Comparison of ENCODE assay signal across 18 mouse cellular contexts in genomic region chr19:60740560-60740959, GRCm38 (mm10).
"Had no signal": no experiment of that assay in that cellular context is flagged by ENCODE, and none has a peak within 500 bp of the region (broad histone marks: within the 10 kb centered on the region; RNA-seq: fewer than 3 reads in every experiment).

No protein-coding gene starts in this region.

- DNase-seq: kidney, adult 18-20 months; kidney, adult 9 months; kidney, postnatal 14 days; kidney, postnatal 4 days; layer of hippocampus, postnatal 36 days; liver, embryonic 13.5 days; lung, adult 18-20 months; lung, postnatal 10 days; lung, postnatal 36 days; midbrain, embryonic 14.5 days; retina, postnatal 1 day; right cerebral cortex, postnatal 25 days; thymus, postnatal 25 days had no signal

- H3K36me3 ChIP-seq: liver, embryonic 13.5 days; lung, embryonic 15.5 days; neural tube, embryonic 12.5 days had no signal

- H3K27ac ChIP-seq: left cerebral cortex, adult 2 months; liver, embryonic 13.5 days; lung, embryonic 15.5 days; neural tube, embryonic 12.5 days had no signal

- H3K4me1 ChIP-seq: lung, embryonic 15.5 days; neural tube, embryonic 12.5 days had no signal

- H3K9me3 ChIP-seq: liver, embryonic 13.5 days; lung, embryonic 15.5 days; neural tube, embryonic 12.5 days had no signal

- H3K4me3 ChIP-seq: left cerebral cortex, adult 2 months; liver, embryonic 13.5 days; lung, embryonic 15.5 days; megakaryocyte, embryonic 14.5 days; neural tube, embryonic 12.5 days had no signal

- H3K27me3 ChIP-seq: liver, embryonic 13.5 days; lung, embryonic 15.5 days; neural tube, embryonic 12.5 days had no signal

- H3K4me2 ChIP-seq: liver, embryonic 13.5 days; lung, embryonic 15.5 days; midbrain, embryonic 11.5 days; neural tube, embryonic 12.5 days had no signal

- H3K9ac ChIP-seq: liver, embryonic 13.5 days; lung, embryonic 15.5 days; neural tube, embryonic 12.5 days had no signal
